Mouse (Mus musculus): Measurements from ENCODE around the gene Cabcoco1.

DNA sequence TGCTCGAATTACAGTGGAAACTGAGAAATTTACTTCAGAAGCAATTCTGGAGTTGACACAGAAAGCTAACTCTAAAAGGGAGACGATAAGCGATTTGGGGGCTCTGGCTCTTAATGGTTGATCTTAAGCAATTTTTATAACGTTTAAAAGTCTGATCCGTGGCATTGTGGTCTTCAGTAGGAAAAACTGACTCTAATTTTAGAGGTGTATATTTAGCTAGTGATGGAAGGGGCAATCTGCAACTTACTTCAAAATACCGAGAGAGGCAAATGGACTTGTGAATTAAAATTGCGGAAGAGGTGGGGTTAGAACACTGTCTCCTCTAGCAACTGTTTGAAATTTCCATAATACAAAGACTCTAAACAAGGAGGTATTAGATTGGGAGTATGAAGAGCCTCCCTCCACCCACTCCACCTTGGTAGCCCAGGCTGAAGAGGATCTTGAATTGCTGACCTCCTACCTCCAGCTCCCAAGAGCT is 286 bp upstream of the Cabcoco1 start:
- no peak for TF ChIP-seq CTCF (IDR thresholded peaks at IDR 0.05; ENCODE audit: low read depth)
- no peak for TF ChIP-seq EP300 (IDR thresholded peaks at IDR 0.05; ENCODE audit: low read depth)

Measured in liver, embryonic 14.5 days (tissue).